Mouse (Mus musculus): ENCODE results near the gene Fshb.

DNA sequence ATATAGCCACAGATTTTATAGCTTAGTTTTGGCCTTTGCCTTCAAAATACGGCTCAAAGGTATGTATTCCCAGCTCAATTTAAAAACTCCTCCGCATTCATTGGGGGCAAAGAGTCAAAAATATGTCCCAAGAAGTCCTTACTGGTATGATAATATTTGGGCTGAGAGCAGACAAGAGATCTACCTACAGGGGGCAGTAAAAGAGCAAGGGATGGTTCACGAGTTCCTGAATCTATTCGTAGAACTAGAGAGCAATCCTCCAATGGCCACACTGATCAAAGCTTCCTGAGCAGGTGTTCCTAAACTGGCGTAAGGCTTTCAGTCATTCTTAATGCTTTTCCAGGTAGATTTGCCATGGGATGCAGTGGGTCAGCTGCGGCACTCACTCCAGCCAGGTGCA is 49.3 kb downstream of the Fshb start:
- TF ChIP-seq CTCF (IDR thresholded peaks at IDR 0.05; ENCODE audit: borderline replicate concordance, insufficient read depth, low read depth, low read length) = no peak
- no peak for TF ChIP-seq POLR2A (IDR thresholded peaks at IDR 0.05; ENCODE audit: borderline replicate concordance, insufficient read depth, low read length)

All from cerebellum, adult 2 months (tissue).